Mouse (Mus musculus) hindbrain, embryonic 13.5 days (tissue): ENCODE data around the gene Abcg1. TPM values are rescaled to one million over a fixed set of nuclear protein-coding genes. Genes with fewer than 3 reads are reported as not detected.

Experiments
- ATAC-seq: fragments of 200-750 bp; cut with Nextera tagmentation; 2 replicates; pipeline ENCODE4 v1.8.0; 2017; ENCODE audit warnings: moderate TSS enrichment; ENCODE audit not compliant: low FRiP score
- H3K27ac ChIP-seq: fragments of 300-500 bp; sonication (generic); 2 replicates; pipeline ENCODE4 v1.5.1; 2015; ENCODE audit warnings: inconsistent platforms, mild to moderate bottlenecking, moderate library complexity
- H3K27me3 ChIP-seq: fragments of 300-500 bp; sonication (generic); 2 replicates; pipeline ENCODE4 v1.6.1; 2015; ENCODE audit warnings: mild to moderate bottlenecking, inconsistent platforms
- H3K36me3 ChIP-seq: fragments of 300-500 bp; sonication (generic); 2 replicates; pipeline ENCODE4 v1.6.1; 2015; ENCODE audit warnings: mild to moderate bottlenecking, inconsistent platforms
- H3K4me1 ChIP-seq: fragments of 300-500 bp; sonication (generic); replicated peaks from 2 replicates; pipeline ENCODE4 v1.6.1; 2015; ENCODE audit warnings: inconsistent platforms
- H3K4me2 ChIP-seq: fragments of 300-500 bp; sonication (generic); 2 replicates; pipeline ENCODE4 v1.6.1; 2015; ENCODE audit warnings: inconsistent platforms, mild to moderate bottlenecking, moderate library complexity
- H3K4me3 ChIP-seq: fragments of 300-500 bp; sonication (generic); 2 replicates; pipeline ENCODE4 v1.5.1; 2015; ENCODE audit warnings: mild to moderate bottlenecking, inconsistent platforms
- H3K9ac ChIP-seq: fragments of 300-500 bp; sonication (generic); 2 replicates; pipeline ENCODE4 v1.6.1; 2015; ENCODE audit warnings: mild to moderate bottlenecking, inconsistent platforms
- H3K9me3 ChIP-seq: fragments of 300-500 bp; sonication (generic); 2 replicates; pipeline ENCODE4 v1.6.1; 2016; ENCODE audit warnings: inconsistent platforms
- WGBS: fragments of 180-500 bp; shearing (Covaris S2); methylation state at CpG from one replicate; pipeline ENCODE4 v1.1.7; 2015; 5-methylcytosine and 5-hydroxymethylcytosine counted together
- polyA plus RNA-seq: library from polyadenylated mRNA; unstranded; fragments of >200 nt; fragmentation: Nextera tagmentation; extraction: Ambion mirVana; gene quantifications from 2 replicates; pipeline ENCODE4 v1.2.1, GENCODE M21; 2015

Gene Abcg1
- polyA plus RNA-seq, 1 experiment from 2014 or later, result 19.3 TPM

DNA sequence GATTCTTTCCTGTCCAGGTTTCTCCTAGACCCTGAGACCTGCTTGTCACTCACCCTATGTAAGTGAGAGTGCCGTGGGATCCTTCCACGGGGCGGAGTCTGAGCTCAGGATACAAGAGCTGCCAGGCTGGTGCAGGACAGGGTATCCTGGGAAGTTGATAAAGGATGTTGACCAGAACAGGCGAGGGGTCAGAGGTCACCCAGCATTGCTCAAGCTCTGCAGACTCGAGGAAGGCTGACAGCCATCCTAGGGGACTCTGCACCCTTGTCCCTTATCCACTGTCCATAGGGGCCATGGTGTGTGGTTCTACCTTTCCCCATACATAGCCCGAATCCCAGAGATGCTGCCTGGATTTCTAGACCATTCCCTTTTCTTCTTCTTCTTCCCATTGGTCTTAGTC, 58.6 kb downstream of the Abcg1 start:
- H3K27me3 ChIP-seq, result no peaks in the 10 kb centered on the region
- H3K27ac ChIP-seq, result no peak overlapping the region
- H3K4me2 ChIP-seq, result no peak overlapping the region
- H3K4me3 ChIP-seq, result no peak overlapping the region
- ATAC-seq, result no peak
- WGBS, result 70% methylated on average over 6 of the region's 6 CpGs
- H3K9ac ChIP-seq, result no peak overlapping the region
- no peaks in the 10 kb centered on the region for H3K9me3 ChIP-seq
- peaks cover 49% of the 10 kb centered on the region for H3K36me3 ChIP-seq
- peaks cover 13% of the 10 kb centered on the region for H3K4me1 ChIP-seq

DNA sequence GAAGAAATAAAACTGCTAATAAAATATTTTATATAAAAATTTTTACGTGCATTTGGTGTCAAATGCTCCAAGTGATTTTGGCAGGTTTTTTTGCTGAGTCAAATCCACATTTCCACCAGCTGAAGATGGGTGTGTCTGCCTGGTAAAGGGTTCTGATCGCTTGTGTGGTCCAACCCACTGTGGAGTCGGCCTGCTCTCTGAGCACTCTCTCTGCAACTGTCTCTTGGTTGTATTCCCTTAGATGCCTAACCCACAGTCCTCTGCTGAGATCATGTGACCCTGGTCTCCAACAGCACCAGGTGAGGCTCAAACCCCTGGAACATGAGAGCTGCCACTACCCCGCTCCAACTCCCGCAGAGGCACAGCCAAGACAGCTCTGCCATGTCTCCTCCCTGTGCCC, 60.5 kb downstream of the Abcg1 start:
- Histone ChIP-seq H3K4me1 (peaks cover 10% of the 10 kb centered on the region), H3K9me3 (no peaks in the 10 kb centered on the region), H3K27ac (no peak overlapping the region), H3K4me3 (no peak overlapping the region), H3K36me3 (peaks cover 31% of the 10 kb centered on the region), H3K27me3 (no peaks in the 10 kb centered on the region), H3K4me2 (no peak overlapping the region), H3K9ac (no peak overlapping the region)
- ATAC-seq, result no peak
- 91% methylated on average over 5 of the region's 5 CpGs for WGBS

DNA sequence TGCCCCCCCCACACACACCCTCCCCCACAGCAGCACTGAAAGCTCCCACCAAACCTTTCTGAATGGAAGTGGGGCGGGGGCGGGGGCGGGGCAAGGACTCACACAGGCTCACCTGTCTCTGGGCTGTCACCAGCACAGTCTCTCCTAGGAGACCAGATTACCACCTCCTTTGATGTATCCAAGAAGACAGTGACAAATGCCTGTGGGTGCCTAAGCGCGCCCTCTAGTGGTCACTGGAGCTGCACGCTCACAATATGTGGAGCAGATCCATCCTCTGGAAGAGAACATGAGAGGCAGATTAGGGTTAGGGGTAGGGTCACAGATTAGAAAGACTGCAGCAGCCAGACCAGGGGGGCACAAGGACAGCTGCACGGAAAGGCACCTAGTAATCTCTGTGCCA, 62.0 kb downstream of the Abcg1 start:
- no peaks in the 10 kb centered on the region for H3K27me3 ChIP-seq
- ATAC-seq, result peak; percentile 59

DNA sequence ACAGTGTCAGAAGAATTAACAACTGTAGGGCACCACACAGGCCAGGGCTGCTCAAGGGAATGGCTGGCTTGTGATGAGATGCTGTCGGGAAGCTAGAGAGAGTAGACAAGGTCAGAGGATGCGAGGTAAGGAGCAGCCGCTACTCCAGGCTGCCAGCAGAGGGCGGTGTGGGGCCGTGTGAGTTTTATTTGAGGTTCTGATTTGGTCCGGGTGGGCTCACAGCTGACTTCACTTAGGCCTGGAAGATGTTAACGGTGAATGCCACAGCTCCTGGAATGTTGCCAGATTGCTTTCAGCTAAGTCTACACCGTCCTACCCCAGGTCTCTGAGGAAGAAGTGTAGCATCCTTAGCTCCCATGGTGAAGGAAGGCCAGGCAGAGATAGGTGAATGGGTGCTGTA, 64.5 kb downstream of the Abcg1 start:
- no peak for ATAC-seq
- Histone ChIP-seq H3K9me3 (peaks cover 5% of the 10 kb centered on the region), H3K27ac (no peak overlapping the region), H3K4me1 (peaks cover 12% of the 10 kb centered on the region), H3K27me3 (no peaks in the 10 kb centered on the region), H3K4me2 (no peak overlapping the region), H3K36me3 (peaks cover 5% of the 10 kb centered on the region), H3K9ac (no peak overlapping the region), H3K4me3 (no peak overlapping the region)
- WGBS, result 16% methylated on average over 8 of the region's 8 CpGs

More for the DNA sequence above, 62.0 kb downstream of the Abcg1 start:
- Histone ChIP-seq H3K4me2 (no peak overlapping the region), H3K36me3 (peaks cover 23% of the 10 kb centered on the region), H3K4me3 (no peak overlapping the region), H3K27ac (no peak overlapping the region), H3K9me3 (peaks cover 5% of the 10 kb centered on the region), H3K9ac (no peak overlapping the region), H3K4me1 (no peaks in the 10 kb centered on the region)
- WGBS, result 7% methylated on average over 7 of the region's 7 CpGs

DNA sequence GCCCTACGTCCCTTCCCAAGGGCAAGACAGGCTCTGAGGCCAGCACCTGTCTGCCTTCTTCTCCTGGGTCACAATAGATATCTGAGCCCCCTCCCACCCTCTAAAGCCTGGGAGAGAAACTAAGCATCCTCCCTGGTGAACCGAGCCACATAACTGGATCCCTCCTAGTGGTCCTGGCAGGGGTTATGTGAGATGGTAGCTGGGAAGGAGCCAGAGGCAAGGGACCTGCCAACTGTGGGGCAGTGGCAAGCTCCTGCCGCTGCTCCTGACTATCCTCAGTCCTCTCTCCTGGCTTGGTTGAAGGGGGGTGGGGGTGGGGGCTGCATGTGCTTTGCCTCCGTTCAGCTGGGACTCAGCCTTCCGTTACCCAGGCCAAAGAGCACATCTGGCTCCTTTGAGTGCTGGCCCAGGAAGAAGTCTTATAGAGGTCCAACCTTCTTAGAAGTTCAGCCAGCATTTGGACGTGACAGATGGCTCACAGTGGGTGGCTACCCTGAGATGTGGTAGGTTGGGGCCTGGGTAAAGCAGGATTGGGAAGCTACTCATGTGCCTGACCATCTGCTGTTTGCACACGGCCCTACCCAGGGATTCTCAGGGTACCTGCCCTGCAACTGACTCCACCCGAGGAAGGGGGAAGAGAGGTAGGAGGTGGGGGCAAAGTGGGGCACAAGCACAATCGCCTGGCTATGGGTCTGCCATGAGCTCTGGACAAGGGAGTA, 68.2 kb downstream of the Abcg1 start:
- no peaks in the 10 kb centered on the region for H3K36me3 ChIP-seq
- no peak overlapping the region for H3K4me3 ChIP-seq
- ATAC-seq, result peak; percentile 36; the same call in 1 of the 2 replicates
- peaks cover 12% of the 10 kb centered on the region for H3K4me1 ChIP-seq
- H3K27me3 ChIP-seq, result no peaks in the 10 kb centered on the region
- 36% methylated on average over 9 of the region's 9 CpGs for WGBS
- peak overlapping the region; percentile 40; the same call in 1 of the 2 replicates for H3K27ac ChIP-seq
- no peak overlapping the region for H3K4me2 ChIP-seq
- H3K9me3 ChIP-seq, result peaks cover 5% of the 10 kb centered on the region
- no peak overlapping the region for H3K9ac ChIP-seq

DNA sequence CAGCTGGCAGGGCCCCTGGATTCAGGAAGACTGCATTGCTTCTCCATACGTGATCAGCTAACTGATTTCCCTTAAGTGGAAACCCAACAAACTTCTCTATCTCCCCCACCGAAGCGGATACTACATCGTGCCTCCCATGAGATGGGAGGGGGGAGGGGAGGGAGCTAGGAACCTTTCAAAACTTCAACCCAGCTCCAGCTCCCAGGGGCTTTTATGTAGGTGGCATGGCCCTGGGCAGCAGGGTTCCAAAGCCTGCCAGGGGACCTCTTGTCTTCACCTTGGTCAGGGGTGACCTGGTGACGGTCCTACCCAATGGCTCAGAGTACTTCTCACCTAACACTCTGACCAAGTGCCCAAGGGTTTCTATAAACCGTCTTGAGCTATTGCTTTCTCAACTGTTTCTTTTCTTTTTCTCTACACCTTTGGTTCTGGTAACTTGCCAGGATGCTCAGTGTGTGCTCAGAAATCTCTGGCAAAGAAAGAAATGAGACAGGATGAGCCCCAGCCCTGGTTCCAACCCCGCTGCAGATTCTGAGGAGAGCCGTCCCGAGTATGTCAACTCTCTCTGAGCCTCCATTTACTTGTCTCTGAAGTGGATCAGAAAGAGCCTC, 71.3 kb downstream of the Abcg1 start:
- ATAC-seq, result no peak
- Histone ChIP-seq H3K4me3 (no peak overlapping the region), H3K27me3 (no peaks in the 10 kb centered on the region), H3K36me3 (no peaks in the 10 kb centered on the region), H3K4me1 (peaks cover 12% of the 10 kb centered on the region), H3K9me3 (no peaks in the 10 kb centered on the region), H3K9ac (no peak overlapping the region), H3K4me2 (no peak overlapping the region), H3K27ac (no peak overlapping the region)
- 92% methylated on average over 9 of the region's 9 CpGs for WGBS

DNA sequence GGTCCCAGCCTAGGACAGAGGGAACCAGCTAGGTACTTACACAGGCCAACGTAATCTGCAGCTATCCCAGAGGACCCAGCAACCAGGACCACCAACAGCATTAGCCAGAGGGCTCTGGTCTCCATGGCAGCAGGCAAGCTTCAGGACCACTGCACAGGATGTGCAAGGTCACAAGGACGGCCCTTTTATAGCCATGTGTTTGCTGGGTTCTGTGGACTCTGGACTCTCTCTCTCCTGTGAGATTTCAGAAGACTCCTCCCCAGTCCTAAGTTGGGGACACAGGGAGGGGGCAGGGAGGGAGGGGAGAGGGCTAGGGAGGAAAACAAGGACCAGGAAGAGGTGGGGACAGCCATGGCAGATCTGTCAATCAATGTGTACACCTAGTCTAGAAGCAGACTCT, 72.0 kb downstream of the Abcg1 start, which contains the start of gene Tff3:
Gene Tff3 (minus strand): TSS at position 195 of the 400 bp plus-strand sequence.
- Histone ChIP-seq H3K9me3 (no peaks in the 10 kb centered on the region), H3K9ac (no peak within 1 kb of the TSS), H3K27ac (no peak within 1 kb of the TSS), H3K4me3 (no peak within 1 kb of the TSS), H3K36me3 (no peaks in the 10 kb centered on the region), H3K4me1 (peaks cover 12% of the 10 kb centered on the region), H3K27me3 (no peaks in the 10 kb centered on the region), H3K4me2 (no peak within 1 kb of the TSS)
- no peak for ATAC-seq
- 21% methylated on average over 2 of the region's 2 CpGs for whole genome bisulfite sequencing

DNA sequence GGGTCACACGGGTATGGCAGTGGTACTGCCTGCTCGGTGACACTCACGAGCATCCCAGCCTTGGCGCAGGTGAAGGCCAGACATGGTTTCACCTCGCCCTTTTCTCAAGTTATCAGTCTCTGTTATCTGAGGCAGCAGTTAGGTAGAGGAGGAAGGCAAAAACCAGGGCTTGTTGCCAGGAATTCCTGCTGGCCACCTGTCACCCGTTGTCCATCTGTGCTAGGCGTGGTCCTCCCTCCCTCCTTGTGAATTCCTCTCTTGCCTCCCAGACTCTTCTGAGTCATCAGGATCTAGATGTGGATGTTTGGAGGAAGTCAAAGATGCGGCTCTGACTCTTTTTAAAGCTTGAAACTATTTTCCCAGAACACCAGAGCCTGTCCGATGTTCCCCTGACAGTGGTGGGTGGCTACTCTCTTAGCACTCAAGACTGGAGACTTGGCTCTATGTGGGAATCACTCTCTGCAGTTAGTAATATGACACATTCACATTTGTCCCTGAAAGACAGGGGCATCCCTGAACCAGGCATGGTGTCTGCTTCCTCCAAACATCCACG, 73.9 kb downstream of the Abcg1 start:
- Histone ChIP-seq H3K36me3 (no peaks in the 10 kb centered on the region), H3K27me3 (no peaks in the 10 kb centered on the region), H3K4me2 (no peak overlapping the region), H3K4me1 (no peaks in the 10 kb centered on the region; the same call in 1 of the 2 replicates), H3K27ac (no peak overlapping the region), H3K9ac (no peak overlapping the region), H3K9me3 (no peaks in the 10 kb centered on the region), H3K4me3 (no peak overlapping the region)
- ATAC-seq, result no peak
- 87% methylated on average over 10 of the region's 10 CpGs for WGBS

DNA sequence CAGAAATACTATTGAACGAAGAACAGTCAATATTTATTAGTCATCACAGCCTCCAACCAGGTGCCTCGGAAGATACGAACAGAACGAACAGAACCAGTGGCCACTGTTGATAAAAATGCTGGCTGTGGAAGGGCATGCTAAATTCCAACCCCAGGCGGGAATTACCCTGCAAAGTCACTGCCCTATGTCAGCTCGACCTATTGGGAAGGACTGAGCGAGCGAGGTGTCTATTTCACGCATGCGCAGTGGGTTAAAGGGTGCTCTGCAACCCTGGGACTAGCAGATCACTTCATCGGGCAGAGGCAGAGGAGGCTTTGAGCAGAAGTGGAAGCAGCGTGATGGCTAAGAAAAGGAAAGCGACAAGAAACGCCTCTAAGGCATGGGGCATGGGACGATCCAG, 76.3 kb downstream of the Abcg1 start:
- Histone ChIP-seq H3K4me1 (no peaks in the 10 kb centered on the region; the same call in 1 of the 2 replicates), H3K9me3 (no peaks in the 10 kb centered on the region), H3K4me2 (no peak overlapping the region), H3K9ac (no peak overlapping the region), H3K36me3 (no peaks in the 10 kb centered on the region), H3K27ac (no peak overlapping the region), H3K4me3 (no peak overlapping the region), H3K27me3 (no peaks in the 10 kb centered on the region)
- ATAC-seq, result no peak
- WGBS, result 84% methylated on average over 15 of the region's 15 CpGs

DNA sequence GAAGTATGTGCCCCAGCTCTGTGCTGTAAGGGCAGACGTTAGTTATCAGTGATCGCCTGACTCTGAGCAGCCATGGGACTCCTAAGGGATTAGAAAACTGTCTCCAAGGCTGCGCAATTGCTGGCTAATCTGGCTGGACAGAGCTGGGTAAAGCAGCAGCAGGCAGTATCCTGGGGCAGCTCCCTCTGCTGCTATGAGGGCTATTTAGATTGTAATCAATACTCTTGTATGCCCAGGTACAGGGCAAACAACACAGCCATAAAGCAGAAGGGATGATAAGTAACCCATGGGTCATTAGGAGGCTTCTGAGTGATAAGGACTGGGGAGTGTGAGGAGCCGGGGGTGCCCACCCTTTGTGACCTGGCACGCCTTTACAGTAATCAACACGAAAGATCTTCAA, 77.4 kb downstream of the Abcg1 start:
- H3K4me3 ChIP-seq, result no peak overlapping the region
- no peaks in the 10 kb centered on the region for H3K36me3 ChIP-seq
- H3K9me3 ChIP-seq, result no peaks in the 10 kb centered on the region
- ATAC-seq, result no peak
- H3K27me3 ChIP-seq, result no peaks in the 10 kb centered on the region
- no peak overlapping the region for H3K9ac ChIP-seq
- H3K27ac ChIP-seq, result no peak overlapping the region
- H3K4me1 ChIP-seq, result no peaks in the 10 kb centered on the region
- no peak overlapping the region for H3K4me2 ChIP-seq
- whole genome bisulfite sequencing, result 79% methylated on average over 6 of the region's 6 CpGs

DNA sequence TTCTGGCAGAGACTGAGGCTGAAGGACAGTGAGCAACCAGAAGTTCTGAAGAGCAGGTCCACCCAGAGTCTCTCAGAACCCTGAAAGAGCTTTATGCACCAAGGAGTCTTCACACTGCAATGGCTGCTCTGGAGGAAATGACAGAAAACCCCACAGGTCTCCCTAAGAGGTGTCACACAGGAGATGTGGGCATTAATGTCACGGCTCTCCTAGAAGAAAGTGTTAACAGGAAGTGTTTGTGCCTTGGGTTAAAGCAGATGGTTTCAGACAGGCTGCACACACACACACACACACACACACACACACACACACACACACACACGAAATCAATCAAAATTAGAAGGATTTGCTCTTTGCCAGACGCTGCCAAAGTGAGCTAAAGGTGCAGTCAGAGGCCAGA, 78.8 kb downstream of the Abcg1 start:
- no peaks in the 10 kb centered on the region for H3K9me3 ChIP-seq
- H3K27ac ChIP-seq, result no peak overlapping the region
- no peak overlapping the region for H3K9ac ChIP-seq
- H3K4me3 ChIP-seq, result no peak overlapping the region
- WGBS, result 57% methylated on average over 3 of the region's 3 CpGs
- no peaks in the 10 kb centered on the region for H3K27me3 ChIP-seq
- ATAC-seq, result no peak
- H3K36me3 ChIP-seq, result no peaks in the 10 kb centered on the region
- no peaks in the 10 kb centered on the region for H3K4me1 ChIP-seq
- H3K4me2 ChIP-seq, result no peak overlapping the region

DNA sequence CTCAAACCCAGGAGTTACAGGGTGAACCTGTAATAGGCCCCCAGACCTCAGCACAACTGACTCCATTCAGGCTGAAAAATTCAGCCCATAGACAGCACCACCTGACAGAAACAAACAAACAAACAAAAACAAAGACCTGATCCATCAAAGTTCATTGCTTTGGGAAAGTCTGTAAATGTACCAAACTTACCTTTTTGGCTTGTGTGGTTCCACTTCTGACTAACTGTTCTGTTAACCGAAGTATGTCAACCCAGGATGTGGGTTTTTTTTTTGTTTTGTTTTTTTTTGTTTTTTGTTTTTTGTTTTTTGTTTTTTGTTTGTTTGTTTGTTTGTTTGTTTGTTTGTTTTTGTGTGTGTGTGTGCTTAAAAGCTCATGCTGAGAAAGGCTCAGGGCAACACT, 79.3 kb downstream of the Abcg1 start:
- no peaks in the 10 kb centered on the region for H3K27me3 ChIP-seq
- H3K27ac ChIP-seq, result no peak overlapping the region
- no peak overlapping the region for H3K4me3 ChIP-seq
- 89% methylated on average over 1 of the region's 1 CpGs for WGBS
- ATAC-seq, result no peak
- H3K4me2 ChIP-seq, result no peak overlapping the region
- no peaks in the 10 kb centered on the region for H3K4me1 ChIP-seq
- no peaks in the 10 kb centered on the region for H3K9me3 ChIP-seq
- H3K9ac ChIP-seq, result no peak overlapping the region
- no peaks in the 10 kb centered on the region for H3K36me3 ChIP-seq

DNA sequence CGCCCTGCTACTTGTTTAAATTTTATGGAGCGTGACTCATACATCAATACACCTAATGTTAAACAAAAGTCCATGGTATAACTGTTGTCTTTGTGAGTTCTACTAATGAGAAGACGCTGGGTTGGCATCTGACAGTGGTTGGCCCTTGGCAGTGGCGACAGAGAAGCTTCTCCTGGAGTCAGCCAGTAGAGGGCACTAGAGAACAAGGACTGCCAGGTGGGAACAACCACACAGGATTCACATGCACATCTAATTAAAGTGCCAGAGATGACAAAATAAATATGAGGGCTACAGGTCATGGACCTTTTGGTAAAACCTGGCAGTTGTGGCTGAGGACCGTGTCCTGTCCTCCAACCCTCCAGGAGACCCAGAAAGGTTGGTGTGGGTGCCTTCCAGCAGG, 80.9 kb downstream of the Abcg1 start:
- no peaks in the 10 kb centered on the region for H3K4me1 ChIP-seq
- H3K9me3 ChIP-seq, result no peaks in the 10 kb centered on the region
- H3K9ac ChIP-seq, result no peak overlapping the region
- H3K4me2 ChIP-seq, result no peak overlapping the region
- no peak overlapping the region for H3K27ac ChIP-seq
- no peaks in the 10 kb centered on the region for H3K27me3 ChIP-seq
- no peak overlapping the region for H3K4me3 ChIP-seq
- no peaks in the 10 kb centered on the region for H3K36me3 ChIP-seq
- ATAC-seq, result no peak
- WGBS, result 21% methylated on average over 5 of the region's 5 CpGs
